Mouse (Mus musculus) gastrocnemius, adult 2 months (tissue): ENCODE measurements around the gene Retreg2. TPM values are rescaled to one million over a fixed set of nuclear protein-coding genes. Genes with fewer than 3 reads are reported as not detected.

Experiments used
- DNase-seq: peaks from one replicate; pipeline ENCODE4 v3.0.0; 2022
- H3K27ac ChIP-seq: fragments of 200-600 bp; 2 replicates; pipeline ENCODE4 v1.8.1; 2022; ENCODE audit warnings: mild to moderate bottlenecking
- H3K4me3 ChIP-seq: fragments of 200-600 bp; 2 replicates; pipeline ENCODE4 v1.8.1; 2022; ENCODE audit warnings: mild to moderate bottlenecking, moderate library complexity
- CTCF ChIP-seq: fragments of 200-600 bp; IDR thresholded peaks from 2 replicates; pipeline ENCODE4 v1.8.1; 2022; ENCODE audit warnings: antibody characterized with exemption, mild to moderate bottlenecking, moderate library complexity
- intact Hi-C: fragments of 180-260 bp; cut with DNase I; formaldehyde crosslinking; loops from one replicate; pipeline ENCODE4 v1.15.1; 2025
- total RNA-seq, 2 experiments: library from RNA; stranded (reverse); gene quantifications; 2 replicates each; pipeline ENCODE4 v1.2.3; 2021

The Retreg2 gene
- total RNA-seq, 2 experiments from 2014 or later, result 7.7 to 11.5 TPM

DNA sequence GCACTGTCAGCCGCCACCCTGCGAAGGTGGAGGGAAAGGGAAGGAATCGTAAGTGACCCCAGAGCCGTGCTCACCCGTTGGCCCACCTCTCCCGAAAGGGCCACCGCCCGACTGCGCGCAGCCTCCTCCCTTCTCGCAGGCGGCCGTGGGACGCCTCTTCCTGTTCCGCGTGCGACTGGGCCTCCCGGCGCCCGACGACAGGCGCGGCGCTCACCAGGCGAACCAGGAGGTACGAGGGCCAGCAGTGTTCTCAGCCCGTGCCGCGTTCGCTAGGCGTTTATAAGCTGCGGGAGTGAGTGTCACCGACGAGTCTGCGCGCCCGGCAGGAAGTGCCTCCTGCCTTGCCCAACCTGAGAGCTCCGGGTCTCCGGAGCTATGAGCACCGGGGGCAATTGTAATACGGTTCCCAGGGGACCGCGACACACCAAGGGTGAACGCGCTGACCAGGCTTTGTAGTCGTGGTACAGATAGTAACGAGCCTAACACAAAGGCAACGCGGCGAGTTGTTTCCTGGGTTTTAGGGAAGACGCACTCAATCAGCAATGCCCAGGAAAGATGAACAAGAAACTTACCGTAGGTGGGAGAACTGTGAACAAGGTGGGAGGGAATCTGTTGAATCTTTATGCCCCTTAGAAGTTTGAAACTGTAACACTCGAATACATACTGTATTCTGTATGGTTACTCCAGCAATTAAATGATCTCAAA lies 940 bp upstream of the Retreg2 start:
- intact Hi-C loops, result no loop called here
- no peak for TF ChIP-seq CTCF
- Histone ChIP-seq H3K4me3 (peak overlapping the region; percentile 96), H3K27ac (peak overlapping the region; percentile 98)
- peak; percentile 82 for DNase-seq

DNA sequence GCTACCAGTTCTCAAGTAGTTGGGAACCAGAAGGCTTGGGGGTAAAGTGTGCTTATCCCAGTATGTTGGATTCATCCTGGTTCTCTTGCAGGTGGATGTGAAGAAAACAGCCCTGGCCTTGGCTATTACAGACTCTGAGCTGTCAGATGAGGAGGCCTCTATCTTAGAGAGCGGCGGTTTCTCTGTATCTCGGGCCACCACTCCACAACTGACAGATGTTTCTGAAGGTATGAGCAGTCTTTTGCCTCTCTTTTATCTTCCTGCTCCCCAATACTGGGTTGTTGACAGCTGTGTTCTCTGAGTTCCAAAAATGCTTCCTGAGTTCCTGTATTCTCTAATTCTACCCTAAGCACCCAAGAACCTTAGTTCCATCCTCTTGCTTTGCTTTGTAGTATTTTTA lies 3.0 kb downstream of the Retreg2 start:
- H3K4me3 ChIP-seq, result no peak overlapping the region
- no peak overlapping the region for H3K27ac ChIP-seq
- TF ChIP-seq CTCF, result no peak
- DNase-seq, result no peak
- intact Hi-C loops, result no loop called here

DNA sequence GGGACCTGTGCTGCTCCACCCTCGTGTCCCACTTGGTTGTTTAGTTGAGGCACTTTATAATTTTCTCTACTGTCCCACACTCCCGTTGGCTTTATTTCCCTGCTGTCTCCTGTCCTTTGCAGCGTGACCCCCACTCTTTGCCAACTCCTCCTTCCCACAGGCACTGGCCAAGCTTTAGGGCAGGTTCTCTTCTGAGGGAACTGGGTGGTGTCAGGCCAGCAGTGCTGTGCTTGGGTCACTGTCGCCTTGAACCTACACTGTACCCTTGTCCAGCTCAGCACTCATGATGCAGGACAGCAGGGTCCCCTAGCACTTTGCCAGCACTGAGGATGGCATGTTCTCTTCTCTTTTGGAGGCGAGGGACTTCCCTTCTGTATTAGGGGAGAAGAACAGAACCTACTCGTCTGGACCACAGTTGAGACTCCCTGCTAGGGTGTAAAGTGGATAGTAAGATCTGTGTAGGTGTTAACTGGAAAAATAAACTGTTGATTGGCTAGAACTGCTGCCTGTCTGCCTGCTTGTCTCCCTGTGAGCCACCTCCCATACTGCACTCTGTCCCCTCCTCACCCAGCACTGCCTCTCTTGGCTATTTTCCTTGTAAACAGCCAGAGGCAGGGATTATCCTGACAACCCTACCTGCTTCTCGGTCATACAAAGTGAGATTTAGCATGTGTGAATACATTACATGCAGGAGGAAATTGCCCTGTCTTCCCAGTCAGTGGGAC lies 5.0 kb downstream of the Retreg2 start:
- no peak overlapping the region for H3K27ac ChIP-seq
- no peak for DNase-seq

DNA sequence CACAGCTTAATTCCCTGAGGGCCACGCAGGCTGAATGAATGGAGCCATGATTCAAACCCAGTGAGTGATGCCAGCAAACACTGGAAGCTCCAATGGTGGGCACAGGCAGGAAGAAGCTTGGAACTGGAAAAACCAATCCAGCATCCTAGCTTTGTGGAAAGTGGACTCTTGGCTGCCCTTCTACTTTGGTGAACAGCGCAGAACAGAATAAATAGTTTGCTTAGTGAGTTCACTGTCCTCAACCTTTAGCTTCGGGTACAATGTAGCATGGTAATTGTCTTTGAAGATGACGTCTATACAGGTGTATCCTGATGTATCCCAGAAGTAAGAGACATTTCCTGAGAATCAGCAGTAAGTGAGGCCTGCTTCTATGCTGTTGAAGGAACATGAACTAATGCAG lies 6.1 kb downstream of the Retreg2 start:
- Histone ChIP-seq H3K27ac (no peak overlapping the region), H3K4me3 (no peak overlapping the region)
- no peak for TF ChIP-seq CTCF
- DNase-seq, result no peak
- intact Hi-C loops, result no loop called here

More for the DNA sequence above, 5.0 kb downstream of the Retreg2 start:
- H3K4me3 ChIP-seq, result no peak overlapping the region
- no peak for TF ChIP-seq CTCF
- intact Hi-C loops, result no loop called here

DNA sequence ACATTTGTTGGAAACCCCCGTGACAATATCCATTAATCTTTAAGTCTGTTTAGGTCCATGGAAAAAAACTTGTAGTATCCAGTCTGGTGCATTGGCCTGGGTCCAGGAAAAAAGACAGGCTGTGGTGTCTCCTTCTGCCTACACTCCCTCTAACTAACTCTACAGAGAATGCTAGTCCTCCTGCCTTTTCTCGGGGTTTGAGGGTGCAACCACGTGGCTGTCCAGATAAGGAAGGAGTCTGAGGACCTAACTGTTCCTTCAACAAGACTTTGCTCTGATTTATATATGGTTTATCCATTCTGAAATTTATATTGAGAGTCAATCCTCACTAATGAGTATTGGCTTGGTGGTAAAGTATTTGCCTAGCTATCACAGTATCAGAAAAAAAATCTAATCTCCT lies 13.3 kb downstream of the Retreg2 start:
- no peak for TF ChIP-seq CTCF
- no peak for DNase-seq

DNA sequence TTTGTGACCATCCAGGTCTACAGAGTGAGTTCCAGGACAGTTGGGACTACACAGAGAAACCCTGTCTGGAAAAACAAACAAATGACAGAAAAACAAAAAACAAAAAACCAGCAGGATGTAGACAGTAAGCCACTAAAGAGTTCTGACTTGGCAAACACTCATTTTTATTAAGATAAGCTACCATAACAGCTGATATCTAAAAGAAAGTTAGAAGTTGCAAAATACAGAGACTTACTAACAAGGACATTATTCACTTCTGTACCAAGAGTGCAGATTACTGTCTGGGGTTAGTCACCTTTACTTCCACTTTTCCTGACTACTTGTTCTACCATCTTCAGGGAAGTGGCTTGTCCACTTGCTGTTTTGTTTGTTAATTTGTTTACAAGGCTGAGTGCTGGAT lies 16.4 kb downstream of the Retreg2 start:
- no peak overlapping the region for H3K27ac ChIP-seq
- DNase-seq, result no peak
- H3K4me3 ChIP-seq, result no peak overlapping the region
- intact Hi-C loops, result no loop called here
- no peak for TF ChIP-seq CTCF

More for the DNA sequence above, 13.3 kb downstream of the Retreg2 start:
- no peak overlapping the region for H3K4me3 ChIP-seq
- no peak overlapping the region for H3K27ac ChIP-seq
- intact Hi-C loops, result no loop called here

DNA sequence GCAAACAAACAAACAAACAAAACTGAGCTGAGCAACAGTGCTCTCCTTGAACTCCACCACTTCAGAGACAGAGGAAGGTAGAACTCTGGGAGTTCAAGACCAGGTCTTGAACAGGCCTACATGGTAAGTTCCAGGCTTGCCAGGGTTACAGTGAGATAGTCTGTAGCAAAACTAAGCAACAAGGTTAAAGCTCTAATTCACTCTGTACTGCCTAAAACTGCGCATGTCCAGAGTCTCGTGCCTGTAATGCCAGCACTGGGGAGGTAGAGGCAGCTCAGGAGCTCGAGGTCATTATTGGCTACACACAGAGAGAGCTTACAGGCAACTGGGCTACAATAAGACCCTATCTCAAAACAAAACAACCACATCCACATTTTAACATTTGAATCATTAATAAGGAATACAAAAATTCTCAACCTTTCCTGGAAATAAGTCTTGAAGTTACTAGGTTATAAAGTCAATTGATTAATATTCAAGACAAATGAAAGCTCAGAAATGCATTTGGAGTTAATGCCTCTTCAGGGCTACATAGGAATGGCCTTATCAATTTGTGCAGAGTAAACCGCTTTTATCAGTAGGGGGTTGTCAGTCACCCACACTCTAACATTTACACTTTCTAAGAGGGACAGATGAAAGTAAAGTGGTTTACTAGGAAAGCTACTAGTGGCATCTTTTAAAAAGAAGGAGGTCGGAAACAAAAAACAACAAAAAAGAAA lies 17.1 kb downstream of the Retreg2 start:
- no peak for DNase-seq
- TF ChIP-seq CTCF, result no peak
- intact Hi-C loops, result no loop called here
- H3K27ac ChIP-seq, result no peak overlapping the region
- no peak overlapping the region for H3K4me3 ChIP-seq

DNA sequence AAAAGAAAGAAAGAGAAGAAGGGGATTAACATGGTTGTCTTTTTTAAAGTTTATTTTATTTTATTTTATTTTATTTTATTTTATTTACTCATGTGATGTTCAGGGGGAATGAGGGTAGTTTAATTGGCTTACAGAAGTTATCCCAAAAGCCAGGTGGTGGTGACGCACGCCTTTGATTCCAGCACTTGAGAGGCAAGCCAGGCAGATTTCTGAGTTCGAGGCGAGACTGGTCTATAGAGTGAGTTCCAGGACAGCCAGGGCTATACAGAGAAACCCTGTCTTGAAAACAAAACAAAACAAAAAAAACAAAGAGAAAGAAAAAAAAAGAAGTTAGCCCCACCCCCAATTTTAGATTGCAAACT lies 17.7 kb downstream of the Retreg2 start:
- DNase-seq, result no peak
- TF ChIP-seq CTCF, result no peak
- H3K27ac ChIP-seq, result no peak overlapping the region
- no peak overlapping the region for H3K4me3 ChIP-seq
- intact Hi-C loops, result no loop called here

DNA sequence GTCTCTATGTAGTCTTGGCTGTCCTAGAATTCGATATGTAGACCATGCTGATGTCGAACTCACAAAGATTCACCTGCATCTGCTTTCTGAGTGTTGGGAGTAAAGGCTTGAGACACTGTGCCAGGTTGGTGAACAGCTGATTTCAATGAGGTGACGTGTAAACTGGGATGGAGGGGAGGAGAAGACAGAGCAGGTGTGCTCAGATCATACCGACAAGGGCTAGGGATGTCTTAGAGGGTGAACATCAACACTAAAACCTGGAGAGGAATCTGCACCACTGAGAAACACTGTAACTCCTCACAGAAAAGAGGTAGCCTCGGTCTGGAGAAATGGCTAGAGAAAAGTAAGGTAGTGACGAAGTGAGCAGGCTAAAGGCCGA lies 25.5 kb downstream of the Retreg2 start:
- no peak for DNase-seq
- intact Hi-C loops, result no loop called here
- no peak for TF ChIP-seq CTCF
- Histone ChIP-seq H3K4me3 (peak overlapping the region; percentile 84), H3K27ac (peak overlapping the region; percentile 100)

DNA sequence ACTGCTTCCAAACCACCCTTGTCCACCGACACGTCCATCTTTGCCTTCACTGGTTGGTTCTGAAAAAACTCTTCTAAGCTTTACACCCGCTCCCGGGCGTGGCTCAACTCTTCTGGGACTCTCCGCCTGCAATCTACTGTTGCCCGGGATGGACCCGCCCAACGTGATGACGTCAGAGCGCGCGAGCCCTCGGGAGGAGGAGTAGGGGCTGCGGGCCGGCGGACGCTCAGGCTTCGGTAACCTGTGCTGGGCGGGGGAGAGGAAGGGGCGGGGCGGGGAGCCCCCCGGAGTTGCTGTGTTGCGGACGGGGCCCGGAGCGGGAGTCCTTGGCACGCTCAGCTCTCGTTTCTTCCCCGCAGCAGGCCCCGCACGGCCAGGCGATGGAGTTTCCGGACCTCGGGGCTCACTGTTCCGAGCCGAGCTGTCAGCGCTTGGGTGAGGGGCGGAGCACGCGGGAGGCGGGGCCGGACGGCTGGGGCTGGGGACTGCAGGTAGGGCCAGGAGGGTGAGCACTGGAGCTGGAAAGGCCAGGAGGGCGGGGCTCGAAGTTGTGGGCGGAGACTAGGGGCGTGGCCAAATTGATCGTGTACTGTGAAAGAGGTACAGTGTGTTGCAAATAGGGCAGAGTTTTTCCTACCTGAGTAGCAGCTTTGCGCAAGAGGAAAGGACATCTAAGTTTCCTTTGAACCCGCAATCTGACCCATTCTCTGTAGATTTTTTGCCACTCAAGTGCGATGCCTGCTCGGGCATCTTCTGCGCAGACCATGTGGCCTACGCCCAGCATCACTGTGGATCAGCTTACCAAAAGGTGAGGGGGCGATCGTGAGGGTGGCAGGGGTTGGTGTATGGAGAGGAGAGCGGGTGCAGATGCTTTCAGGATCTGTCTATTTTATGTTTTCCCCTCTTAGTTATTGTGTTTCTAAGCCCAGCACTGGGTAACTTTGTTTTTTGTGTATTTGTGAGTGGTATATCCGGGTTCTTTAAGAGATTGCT lies 26.2 kb downstream of the Retreg2 start, which contains the start of gene Zfand2b:
Zfand2b (plus strand) TSS at position 175 of the 993 bp plus-strand sequence.
- peak within 1 kb of the TSS; percentile 84 for H3K4me3 ChIP-seq
- TF ChIP-seq CTCF, result no peak
- peak within 1 kb of the TSS; percentile 100 for H3K27ac ChIP-seq
- intact Hi-C loops, result no loop called here
- peak; percentile 98 for DNase-seq

DNA sequence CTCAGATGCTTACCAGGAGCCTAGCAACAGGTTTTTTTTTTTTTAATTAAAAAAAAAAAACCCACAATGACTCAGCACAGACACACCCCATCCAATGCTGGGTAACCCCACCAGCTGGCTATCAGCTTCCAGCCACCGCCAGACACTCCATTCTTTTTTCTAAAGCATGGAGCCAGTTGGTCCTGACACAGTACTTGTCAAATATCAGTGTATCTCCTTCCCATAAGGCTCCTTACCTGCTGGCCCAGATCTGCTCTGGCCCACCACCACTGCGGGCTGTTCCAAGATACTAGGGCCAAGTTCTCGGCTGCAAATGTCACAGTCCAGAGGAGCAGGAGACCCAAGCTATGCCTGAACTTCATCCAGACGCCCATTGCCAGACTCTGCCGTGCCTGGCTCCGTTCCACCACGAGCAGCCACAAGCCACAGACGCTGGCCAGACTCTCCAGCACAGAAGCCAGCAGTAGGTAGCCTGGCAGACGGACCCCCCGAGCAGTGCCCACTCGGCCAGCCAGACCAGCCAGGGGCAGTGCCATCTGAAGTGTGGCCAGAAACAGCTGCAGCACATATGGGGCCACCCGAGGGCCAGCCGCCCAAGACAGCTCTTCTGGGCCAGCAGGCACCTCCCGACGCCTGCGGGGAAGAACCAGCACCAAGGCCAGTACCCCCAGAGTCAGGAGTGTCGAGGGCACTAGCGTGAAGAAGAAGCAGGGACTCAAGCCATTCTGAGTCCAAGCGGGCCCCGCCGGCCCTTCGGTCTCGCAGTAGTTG lies 36.9 kb downstream of the Retreg2 start:
- peak; percentile 79 for DNase-seq
- peak overlapping the region; percentile 76 for H3K4me3 ChIP-seq
- TF ChIP-seq CTCF, result no peak
- intact Hi-C loops, result no loop called here
- peak overlapping the region; percentile 88 for H3K27ac ChIP-seq
